Mouse (Mus musculus) central nervous system, embryonic 14 days (tissue): ENCODE data around the gene Nsun3. TPM values are rescaled to one million over a fixed set of nuclear protein-coding genes. Genes with fewer than 3 reads are reported as not detected.

Source experiments
- polyA plus RNA-seq: library from polyadenylated mRNA; depleted of rRNA; stranded (reverse); fragments of >200 nt; gene quantifications from 2 replicates; pipeline ENCODE4 v1.2.3, GENCODE M21; 2012; rRNA removed

The Nsun3 gene
- 8.8 and 9.8 TPM in 2 replicates for polyA plus RNA-seq

GRCm38 (mm10) chr16:62786621-62787331 is at the start of gene Nsun3:
TSS of gene Nsun3 (minus strand) at chr16:62786818.

GRCm38 (mm10) chr16:62814491-62814890 is 27.9 kb upstream of the Nsun3 start, which contains the start of gene Stx19:
TSS of gene Stx19 (plus strand) at chr16:62814676.

Other genes with a start within 250 kb of the Nsun3 start
- 0.04 TPM in 1 of 2 replicates, not detected in the other for gene Stx19, start 27.9 kb upstream of the Nsun3 start, polyA plus RNA-seq
- 16.5 and 17.3 TPM in 2 replicates for gene Arl13b, start 60.2 kb upstream of the Nsun3 start, polyA plus RNA-seq
- gene Pros1, start 67.5 kb upstream of the Nsun3 start, polyA plus RNA-seq, result 5.6 and 9.1 TPM in 2 replicates